Mouse (Mus musculus) layer of hippocampus, postnatal 25 days (tissue): ENCODE measurements around the gene Sgcd. TPM values are rescaled to one million over a fixed set of nuclear protein-coding genes. Genes with fewer than 3 reads are reported as not detected.
"Not testable (repeated sequence)": the region's sequence is repeated elsewhere in the genome, so short reads cannot be mapped to it uniquely, and the experiment has no call there.

Experiments
- DNase-seq, 2 experiments: peaks; one replicate each; pipeline ENCODE4 v3.0.0; 2022; ENCODE audit warnings: mixed read lengths in 2 of 2, low spot score in 1 of 2; ENCODE audit errors: extremely low spot score in 1 of 2
- total RNA-seq, 2 experiments: library from RNA; stranded (reverse); gene quantifications; 2 replicates each; pipeline ENCODE4 v1.2.3; 2021

The Sgcd gene
- total RNA-seq, 2 experiments from 2014 or later = 9.0 to 12.6 TPM

DNA sequence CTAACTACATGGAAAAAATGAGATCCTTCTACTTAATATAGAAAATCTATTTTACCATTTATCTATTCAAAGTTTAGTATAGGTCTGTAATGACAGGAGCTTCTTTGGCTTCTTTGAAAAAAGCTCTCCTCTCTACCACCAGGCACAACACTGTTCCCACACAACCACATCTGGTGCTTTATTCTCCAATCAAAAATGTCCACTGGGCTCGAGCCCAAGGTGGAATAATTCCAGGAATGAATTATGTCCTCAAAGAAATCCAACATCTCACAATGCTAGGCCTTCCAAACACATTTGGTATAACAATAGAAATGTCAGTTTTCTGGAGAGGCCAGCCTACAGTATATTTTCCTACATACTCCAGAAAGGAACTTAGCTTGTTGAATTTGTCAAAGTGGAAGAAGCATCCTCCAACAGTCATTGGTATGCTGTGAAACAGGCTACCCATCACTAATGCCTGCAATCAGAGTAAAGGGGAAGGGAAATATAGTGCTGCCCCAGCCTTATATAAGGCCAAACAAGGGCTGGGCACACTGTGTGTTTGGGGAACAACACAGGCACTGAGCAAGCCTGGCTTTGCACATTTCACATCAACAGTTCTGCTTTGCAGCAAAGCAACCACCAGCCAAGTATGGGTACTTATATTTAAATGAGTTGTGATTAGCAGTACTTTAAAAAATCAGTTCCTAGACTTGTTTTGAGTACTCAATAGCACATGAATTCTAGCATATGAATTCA, 515.1 kb downstream of the Sgcd start:
- no peak for DNase-seq

DNA sequence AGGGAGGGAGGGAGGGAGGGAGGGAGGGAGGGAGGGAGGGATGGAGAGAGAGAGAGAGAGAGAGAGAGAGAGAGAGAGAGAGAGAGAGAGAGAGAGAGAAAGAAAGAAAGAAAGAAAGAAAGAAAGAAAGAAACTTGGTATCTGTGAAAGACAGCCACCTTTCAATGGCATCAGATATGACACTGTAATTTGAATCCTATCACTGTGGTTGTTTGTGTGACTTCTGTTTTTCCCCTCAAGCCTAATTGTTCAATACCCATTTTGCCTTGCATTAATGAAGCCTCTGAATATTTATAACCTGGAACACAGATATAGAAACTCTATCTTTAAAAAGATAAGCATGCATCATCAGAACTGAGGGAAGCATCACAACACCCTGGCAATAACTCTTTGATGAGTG, 528.1 kb downstream of the Sgcd start:
- not testable (repeated sequence) for DNase-seq

DNA sequence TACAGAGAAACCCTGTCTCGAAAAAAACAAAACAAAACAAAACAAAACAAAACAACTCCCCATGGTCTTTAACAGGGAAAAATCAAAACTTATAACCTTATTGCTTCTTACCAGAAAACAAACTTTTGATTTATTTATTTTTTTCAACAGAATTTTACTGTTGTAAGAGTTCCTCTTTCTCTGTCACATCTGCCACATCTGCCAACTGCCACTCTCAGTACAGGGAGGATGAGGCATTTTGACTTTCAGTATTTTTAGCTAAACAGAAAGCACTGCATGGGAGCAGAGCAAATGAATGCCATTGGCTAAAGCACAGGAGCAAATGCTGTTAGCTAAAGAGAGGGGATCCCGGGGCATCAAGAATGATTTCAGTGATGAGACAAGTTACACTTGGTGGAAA, 528.6 kb downstream of the Sgcd start:
- no peak for DNase-seq

DNA sequence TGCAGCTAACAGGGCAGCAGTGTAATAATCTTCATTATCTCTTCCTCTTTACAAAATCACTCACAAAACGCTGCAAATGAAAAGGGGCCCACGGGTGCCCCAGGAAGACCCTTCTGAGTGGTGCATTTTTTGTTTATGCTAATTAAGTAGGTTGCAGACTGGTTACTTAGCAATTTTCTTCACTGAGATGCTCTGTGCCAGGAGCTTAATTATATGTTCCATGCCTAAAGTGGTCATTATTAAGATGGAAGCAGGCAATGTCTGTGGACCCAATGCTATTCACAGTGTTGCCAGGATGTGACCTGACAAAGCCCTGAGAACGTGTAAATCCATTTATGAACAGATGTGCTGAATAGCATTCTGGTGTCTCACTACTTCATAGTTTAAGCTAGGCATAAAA, 529.6 kb downstream of the Sgcd start:
- DNase-seq = no peak

DNA sequence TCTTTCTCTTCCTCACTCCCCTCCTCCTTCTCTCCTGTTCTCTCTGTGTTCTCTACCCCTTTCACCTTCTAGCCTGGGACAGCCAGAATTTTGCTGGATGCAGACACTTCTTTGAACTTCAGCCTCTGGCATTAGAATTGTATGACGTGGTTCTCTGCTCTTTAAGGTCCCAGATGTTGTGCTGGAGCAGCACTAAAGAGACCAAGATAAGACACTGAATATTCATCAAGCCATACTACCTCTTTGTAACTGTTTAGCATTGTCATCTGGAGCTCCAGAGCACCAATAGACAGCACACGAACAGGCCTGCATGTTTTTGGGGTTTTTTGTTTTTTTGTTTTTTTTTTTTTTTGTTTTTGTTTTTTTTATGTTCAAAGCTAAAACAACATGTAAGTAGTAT, 541.0 kb downstream of the Sgcd start:
- no peak for DNase-seq

DNA sequence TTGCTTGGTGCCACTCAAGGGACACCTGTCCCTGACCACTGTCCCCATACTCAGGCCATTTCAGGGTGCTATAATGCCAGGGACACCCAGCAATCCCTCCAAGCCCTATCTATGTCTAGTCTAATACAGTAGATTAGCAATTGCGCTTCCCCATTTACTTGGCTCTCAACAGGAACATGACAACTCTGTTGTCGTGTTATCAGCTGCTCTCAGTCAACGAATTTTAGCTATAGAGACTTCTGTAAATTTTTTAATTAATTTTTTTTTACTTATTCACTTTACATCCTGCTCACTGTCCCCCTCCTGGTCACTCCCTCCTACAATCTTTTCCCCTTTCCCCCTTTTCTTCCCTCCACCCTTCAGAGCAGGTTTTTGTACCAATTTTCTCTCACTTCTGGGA, 542.4 kb downstream of the Sgcd start:
- no peak for DNase-seq

DNA sequence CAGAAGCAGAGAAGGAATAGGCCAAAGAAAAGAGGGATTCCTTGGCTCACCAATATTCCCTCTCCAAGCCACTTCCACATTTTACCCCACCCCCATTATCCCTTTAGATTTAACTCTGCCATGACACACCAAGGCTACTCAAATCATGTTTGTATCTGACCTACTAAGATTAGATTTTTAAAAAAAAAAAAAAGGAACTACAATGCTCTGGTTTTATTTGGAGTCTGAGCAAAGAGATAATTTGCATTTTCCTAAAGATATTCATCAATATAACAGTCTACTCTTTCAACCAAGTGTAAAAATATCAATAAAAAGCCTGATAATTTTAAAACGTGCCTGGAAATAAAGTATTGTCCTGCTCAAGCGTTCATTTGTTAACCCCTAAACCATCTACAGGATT, 543.1 kb downstream of the Sgcd start:
- no peak for DNase-seq

DNA sequence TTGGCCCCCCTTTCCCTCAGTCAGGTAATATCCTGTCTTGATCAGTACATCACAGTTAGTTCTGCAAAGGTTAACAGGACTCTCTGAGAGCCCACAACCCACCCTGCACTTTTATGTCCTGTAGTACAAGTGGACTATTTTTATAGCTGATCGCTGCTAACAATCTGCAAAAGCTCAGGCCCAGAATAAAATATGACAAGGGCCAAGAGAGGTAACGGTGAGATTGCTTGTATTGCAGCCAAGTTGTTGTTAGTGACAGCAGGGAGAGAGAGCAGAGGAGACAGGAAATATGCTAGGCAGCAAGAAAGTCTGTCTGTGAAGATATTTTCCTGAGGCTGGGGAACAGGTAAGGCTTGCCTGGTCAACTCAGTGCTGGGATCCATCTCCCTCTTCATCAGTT, 546.5 kb downstream of the Sgcd start:
- DNase-seq = no peak

DNA sequence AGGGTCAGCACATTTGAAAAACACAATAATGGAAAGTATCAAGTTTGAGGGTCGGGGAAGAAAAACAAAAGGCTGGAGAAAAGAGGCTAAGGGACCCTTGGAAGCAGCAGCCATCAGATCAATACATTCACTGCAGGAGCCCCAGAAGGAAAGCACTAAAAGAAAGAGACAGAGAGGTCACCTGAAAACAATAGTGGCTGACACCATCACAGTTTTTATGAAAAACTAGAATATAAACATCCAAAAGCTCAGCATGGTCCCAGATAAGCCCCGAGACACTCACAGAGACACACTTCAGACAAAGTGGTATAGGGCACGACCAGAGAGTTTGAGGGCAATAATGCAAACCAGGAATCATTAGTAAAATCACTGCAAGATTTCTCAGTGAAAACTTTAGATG, 589.2 kb downstream of the Sgcd start:
- DNase-seq = no peak

DNA sequence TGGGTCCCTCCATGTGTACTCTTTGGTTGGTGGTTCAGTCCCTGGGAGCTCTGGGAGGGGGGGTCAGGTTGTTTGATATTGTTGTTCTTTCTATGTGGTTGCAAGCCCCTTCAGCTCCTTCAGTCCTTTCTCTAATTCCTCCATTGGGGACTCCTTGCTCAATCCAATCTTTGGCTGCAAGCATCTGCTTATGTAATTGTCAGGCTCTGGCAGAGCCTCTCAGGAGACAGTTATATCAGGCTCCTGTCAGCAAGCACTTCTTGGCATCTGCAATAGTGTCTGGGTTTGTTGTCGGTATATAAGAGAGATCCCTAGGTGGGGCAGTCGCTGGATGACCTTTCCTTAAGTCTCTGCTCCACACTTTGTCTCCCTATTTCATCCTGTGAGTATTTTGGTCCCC, 598.0 kb downstream of the Sgcd start:
- DNase-seq = not testable (repeated sequence)

DNA sequence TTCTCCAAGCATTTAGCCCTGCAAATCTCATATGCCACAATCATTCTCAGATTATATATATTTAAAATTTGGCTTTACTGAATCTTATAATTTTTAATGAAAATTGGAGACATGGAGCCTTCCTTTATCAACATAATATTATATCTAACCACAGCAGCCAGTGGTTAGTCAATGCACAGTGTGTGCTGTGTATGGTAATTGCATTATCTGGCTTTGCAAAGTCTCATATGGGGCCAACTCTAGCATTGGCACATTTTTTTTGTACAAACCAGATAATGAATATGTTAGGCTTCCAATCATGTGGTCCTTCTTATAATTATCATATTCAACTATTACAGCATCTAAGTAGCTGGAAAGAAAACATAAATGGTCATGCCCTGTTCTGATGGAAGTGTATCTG, 599.4 kb downstream of the Sgcd start:
- DNase-seq = no peak

DNA sequence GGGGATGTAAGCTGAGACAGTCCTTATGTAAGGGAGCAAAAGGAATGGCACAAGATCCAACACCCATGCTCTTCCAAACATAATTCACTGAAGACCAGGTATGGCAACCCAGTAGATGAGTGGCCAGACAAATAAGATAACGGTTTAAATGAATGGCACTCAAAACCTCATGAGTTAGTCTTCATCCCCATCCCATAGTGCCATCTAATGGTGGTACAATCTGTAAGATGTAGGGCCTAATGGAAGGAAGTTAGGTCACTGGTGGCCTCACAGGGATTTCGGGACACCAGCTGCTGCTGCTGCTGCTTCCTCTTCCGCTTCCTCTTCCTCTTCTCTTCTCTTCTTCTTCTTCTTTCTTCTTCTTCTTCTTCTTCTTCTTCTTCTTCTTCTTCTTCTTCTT, 601.0 kb downstream of the Sgcd start:
- DNase-seq = no peak

DNA sequence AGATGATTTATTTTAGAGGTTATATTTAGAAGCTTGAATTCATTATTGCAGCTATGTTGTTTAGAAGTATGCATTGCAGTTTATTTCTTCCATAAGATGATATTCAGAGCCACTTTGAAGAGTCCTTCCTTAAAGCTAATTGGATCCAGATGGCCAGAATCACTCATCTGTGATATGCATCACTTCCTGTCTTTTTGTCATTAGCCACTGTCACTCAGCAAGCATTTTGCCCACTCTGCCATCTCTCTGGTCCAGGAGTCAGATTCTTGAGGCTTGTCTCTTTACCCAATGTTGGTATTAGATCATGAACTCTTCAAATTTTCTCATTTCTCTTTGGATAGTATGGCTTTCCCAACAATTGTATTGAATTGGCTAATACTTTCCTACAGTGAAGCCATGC, 602.6 kb downstream of the Sgcd start:
- DNase-seq = no peak

DNA sequence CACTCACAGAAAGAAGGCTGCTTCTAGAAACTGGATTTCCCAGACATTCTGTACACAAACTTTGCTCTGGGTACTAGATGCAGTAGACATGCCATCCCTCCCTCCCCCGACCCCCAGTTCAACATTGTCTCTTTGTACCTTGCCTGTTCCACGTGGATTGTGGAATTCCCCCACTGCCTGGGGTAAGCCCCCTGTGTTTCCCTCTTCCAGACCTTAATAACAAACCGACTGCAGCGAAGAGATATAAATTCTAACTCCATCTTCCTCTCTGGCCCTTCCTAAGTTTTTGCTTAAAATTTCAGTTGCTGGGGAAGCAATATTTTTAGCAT, 609.2 kb downstream of the Sgcd start:
- DNase-seq = no peak

DNA sequence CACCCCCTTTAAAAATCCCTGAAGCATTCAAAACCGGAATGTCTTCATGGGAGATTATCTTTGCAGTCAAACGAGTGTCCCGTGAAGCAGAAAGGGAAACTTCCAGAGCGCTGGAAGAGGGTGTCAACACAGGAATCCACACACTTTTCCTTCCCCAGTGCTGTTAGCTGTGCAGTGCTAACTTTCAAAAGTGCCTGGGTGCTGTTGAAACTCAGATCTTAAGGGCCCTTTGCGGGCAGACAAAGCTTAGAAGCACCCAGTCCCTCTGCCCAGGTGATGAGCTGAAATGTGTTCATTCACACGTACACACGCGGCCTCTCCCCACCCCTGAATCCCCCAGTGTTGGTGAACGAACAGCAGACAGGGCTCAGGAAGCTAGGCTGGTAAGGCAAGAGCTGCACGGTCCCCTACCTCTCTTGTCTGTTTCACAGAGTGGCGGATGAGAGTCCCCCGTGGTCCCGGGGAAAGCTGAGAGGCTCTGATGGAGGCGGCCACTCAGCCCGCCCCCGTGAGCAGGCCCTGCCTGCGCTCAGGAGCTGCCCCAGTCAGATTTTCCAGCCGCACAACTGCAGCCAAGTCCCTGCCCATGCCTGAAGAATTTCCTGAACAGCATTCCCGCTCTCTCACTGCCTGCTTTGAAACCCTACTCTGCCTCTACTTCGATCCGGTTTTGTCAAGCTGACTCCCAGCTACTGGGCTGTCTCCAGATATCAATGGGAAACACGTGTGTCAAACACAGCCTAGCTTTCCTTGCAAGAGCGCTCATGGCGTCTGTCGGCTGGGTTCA, 609.7 kb downstream of the Sgcd start:
- peak; percentile 10 to 12 for DNase-seq

DNA sequence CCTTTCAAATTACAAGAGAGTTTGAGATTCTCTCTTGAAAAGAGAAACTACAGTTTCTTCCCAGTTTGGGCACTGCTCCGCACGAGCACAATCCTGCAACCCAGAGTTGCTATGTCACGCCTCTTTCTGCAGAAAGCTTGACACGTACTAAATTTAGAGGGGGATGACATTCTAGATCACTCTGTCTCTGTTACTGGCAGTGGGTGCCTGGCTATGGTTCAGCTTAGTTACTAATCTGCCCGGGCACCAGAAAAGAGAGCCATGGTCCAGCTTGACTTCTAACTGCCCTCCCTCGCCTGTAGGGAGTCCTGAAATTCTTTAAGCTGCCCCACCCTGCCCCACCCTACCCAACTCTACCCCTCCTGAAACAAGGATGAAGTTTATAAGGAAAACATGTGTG, 611.3 kb downstream of the Sgcd start:
- no peak for DNase-seq

DNA sequence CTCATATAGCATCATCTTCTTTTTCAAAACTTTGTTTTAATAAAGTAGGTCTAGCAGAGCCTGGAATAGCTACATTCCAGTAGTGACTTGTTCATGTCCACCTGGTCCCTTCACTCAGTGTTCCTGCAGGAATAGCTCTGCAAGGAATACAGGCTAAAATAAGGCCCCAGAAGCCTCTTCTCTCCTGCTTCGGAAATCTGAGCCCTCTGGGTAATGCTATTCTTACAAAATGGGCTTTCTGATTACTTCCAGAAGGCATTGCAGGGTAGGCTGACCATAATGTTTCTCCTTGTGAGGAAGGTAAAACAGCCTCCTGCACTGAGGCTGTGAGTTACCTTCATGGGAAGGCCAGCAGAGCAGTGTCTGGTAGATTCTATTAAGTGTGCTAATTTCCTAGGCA, 611.9 kb downstream of the Sgcd start:
- no peak for DNase-seq

DNA sequence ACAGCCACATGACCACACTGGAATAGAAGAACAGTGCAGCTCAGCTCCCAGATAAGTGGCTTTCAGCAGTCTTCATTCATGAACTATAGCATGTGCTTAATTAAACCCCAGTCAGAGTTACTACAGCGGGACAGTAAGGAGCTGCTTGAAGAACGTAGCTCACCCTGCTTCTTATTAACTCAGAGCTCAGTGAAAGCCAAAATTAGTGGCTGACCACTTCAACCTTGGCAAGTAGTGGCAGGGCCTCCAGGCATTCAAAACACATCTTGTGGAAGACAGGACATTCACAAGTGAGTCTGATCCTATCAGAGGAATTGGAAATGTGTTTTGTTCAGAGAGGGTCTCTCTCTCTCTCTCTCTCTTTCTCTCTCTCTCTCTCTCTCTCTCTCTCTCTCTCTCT, 617.2 kb downstream of the Sgcd start:
- DNase-seq = no peak

DNA sequence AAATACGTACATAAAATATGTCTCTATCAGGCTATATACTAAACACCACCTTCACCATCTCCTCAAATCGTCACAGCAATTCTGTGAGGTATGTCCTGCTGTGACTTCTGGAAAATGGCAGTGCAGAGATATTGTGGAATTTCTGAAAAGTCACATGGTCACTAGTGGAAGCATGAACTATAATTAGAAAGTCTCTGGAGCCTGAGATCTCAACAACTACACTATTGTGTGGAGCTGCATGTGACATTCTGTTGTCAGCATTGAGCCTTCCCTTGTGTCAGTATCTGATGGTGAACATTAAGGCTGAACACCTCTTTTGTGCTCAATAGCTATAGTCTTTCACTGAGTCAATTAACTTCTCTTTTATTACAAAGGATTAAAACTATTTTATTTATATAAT, 637.2 kb downstream of the Sgcd start:
- no peak for DNase-seq

DNA sequence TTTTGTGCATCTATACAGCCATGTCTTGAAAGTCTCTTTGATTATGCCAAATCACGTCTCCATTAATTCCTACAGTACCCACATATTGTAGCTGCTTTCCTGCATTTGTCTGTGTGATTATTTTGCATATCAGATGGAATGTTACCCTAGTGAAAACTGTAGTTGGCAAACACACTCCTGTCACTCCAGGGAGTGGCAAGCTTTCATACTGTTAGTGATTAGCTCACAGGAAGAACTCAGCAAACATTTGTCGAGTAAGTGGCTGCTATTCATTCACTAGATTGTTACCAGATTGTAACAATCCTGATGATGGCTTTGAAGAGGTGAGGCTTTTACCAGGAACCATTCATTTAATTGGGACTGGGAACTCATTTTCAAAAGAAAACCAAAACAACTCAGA, 645.3 kb downstream of the Sgcd start:
- no peak for DNase-seq

DNA sequence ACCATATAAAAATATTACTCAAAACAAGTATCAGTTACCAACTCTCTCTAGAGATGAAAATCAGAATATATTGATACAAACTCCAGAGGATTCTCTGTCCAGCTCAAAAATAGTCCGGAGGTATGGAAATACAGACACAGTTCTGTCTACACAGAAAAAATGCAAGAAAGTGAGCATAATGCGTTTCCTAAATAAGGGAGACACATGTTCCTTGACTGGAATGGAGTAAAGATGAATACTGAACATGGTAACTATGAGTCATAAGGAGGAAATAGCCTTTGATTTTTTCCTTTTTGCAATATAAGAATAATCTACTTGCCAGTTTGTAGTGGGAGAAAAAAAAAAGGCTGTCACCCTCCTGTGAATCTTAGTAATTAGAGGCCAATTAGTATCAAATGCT, 655.1 kb downstream of the Sgcd start:
- DNase-seq = no peak

DNA sequence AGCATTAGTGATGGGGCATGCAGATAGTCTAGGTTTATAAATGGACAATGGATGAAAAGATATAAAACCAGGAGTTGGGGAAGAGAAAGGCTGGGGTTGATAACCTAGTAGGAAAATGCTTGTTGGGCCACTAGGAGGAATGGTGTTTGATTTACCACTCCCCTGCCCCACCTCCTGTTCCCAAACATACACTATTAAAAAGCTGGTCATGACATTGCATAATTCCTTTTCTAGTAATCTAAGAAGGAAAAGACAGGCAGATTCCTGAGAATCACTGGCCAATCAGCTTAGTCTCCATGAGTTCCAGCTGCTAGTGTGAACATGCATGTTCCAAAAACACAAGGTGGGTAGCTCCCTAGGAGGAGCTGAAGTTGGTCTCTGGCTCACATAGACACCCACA, 683.2 kb downstream of the Sgcd start:
- no peak for DNase-seq
